Mouse (Mus musculus) testis, adult 2 months (tissue): ENCODE results near the gene Defb23.
A peak's percentile ranks its signal among the peaks of the same experiment; 100 is the strongest.

Experiments used
- CTCF ChIP-seq: fragments of 200-500 bp; IDR thresholded peaks from 2 replicates; pipeline ENCODE4 v1.5.1; 2012; ENCODE audit warnings: low read depth, mild to moderate bottlenecking, inconsistent platforms, low read length, moderate library complexity; ENCODE audit not compliant: control insufficient read depth, insufficient read depth, insufficient replicate concordance
- POLR2A ChIP-seq: fragments of 200-500 bp; IDR thresholded peaks from 2 replicates; pipeline ENCODE4 v1.6.1; 2012; ENCODE audit warnings: low read depth, mild to moderate bottlenecking, inconsistent platforms, low read length, moderate library complexity; ENCODE audit not compliant: control insufficient read depth

GRCm38 (mm10) chr2:152436983-152437860 is 27.2 kb downstream of the Defb23 start:
- TF ChIP-seq CTCF (peak; percentile 81), POLR2A (0 out of 2 replicates have a peak, but pooled peaks have one; percentile 35)
